ENCODE assay signal across 24 mouse cellular contexts in genomic region chr13:102674083-102674482, GRCm38 (mm10). TPM values are rescaled to one million over a fixed set of nuclear protein-coding genes. Genes with fewer than 3 reads are reported as not detected.
DNase-seq lines count a peak whose midpoint lies in the region; ATAC-seq and TF ChIP-seq lines count a peak whose summit lies in the region.
"Had no signal": no experiment of that assay in that cellular context is flagged by ENCODE, and none has a peak within 500 bp of the region (broad histone marks: within the 10 kb centered on the region; RNA-seq: fewer than 3 reads in every experiment).

No protein-coding gene starts in this region.

- no peak overlapping the region for H3K9ac ChIP-seq in heart, embryonic 11.5 days (ENCODE audit: low read depth, low read length)
- H3K9ac ChIP-seq in forebrain, embryonic 11.5 days (ENCODE audit: low read length) = no peak overlapping the region
- H3K9ac ChIP-seq: embryonic facial prominence, embryonic 13.5 days; embryonic facial prominence, embryonic 15.5 days; forebrain, embryonic 12.5 days had no signal

- H3K4me1 ChIP-seq in heart, embryonic 11.5 days (ENCODE audit: control insufficient read depth, insufficient read depth, low read length) = peaks cover 9% of the 10 kb centered on the region; the same call in 1 of the 2 replicates
- H3K4me1 ChIP-seq in embryonic fibroblast, embryonic 13.5 days (ENCODE audit: control insufficient read depth, insufficient read depth, low read length) = peaks cover 7% of the 10 kb centered on the region; the same call in 1 of the 2 replicates
- H3K4me1 ChIP-seq in forebrain, embryonic 11.5 days (replicated peaks; ENCODE audit: control insufficient read depth, insufficient read depth, low read length) = no peaks in the 10 kb centered on the region
- H3K4me1 ChIP-seq: forebrain, embryonic 12.5 days had no signal

- no peak overlapping the region for H3K4me2 ChIP-seq in heart, embryonic 11.5 days
- no peak overlapping the region for H3K4me2 ChIP-seq in forebrain, embryonic 11.5 days (ENCODE audit: low read depth, low read length, severe bottlenecking)
- H3K4me2 ChIP-seq: embryonic facial prominence, embryonic 13.5 days; embryonic facial prominence, embryonic 15.5 days; forebrain, embryonic 12.5 days had no signal

- TF ChIP-seq POLR2A in embryonic fibroblast, embryonic 13.5 days (IDR thresholded peaks at IDR 0.05; ENCODE audit: low read depth, low read length) = no peak

- no peaks in the 10 kb centered on the region for H3K27me3 ChIP-seq in heart, embryonic 11.5 days (ENCODE audit: control insufficient read depth, insufficient read depth, low read length)
- no peaks in the 10 kb centered on the region for H3K27me3 ChIP-seq in forebrain, embryonic 11.5 days (ENCODE audit: control insufficient read depth, insufficient read depth, low read length)
- H3K27me3 ChIP-seq: CH12.LX; embryonic facial prominence, embryonic 13.5 days; embryonic facial prominence, embryonic 15.5 days; forebrain, embryonic 12.5 days; Patski had no signal

- H3K9me3 ChIP-seq in heart, embryonic 11.5 days (replicated peaks; ENCODE audit: control insufficient read depth, low read length) = no peaks in the 10 kb centered on the region
- no peaks in the 10 kb centered on the region for H3K9me3 ChIP-seq in forebrain, embryonic 11.5 days (ENCODE audit: control insufficient read depth, low read length)
- H3K9me3 ChIP-seq: embryonic facial prominence, embryonic 13.5 days; embryonic facial prominence, embryonic 15.5 days; forebrain, embryonic 12.5 days; G1E had no signal

- H3K4me3 ChIP-seq in heart, embryonic 11.5 days (ENCODE audit: low read depth, low read length) = no peak overlapping the region
- H3K4me3 ChIP-seq in embryonic fibroblast, embryonic 13.5 days (ENCODE audit: insufficient read depth, low read length) = no peak overlapping the region
- H3K4me3 ChIP-seq in forebrain, embryonic 11.5 days (ENCODE audit: low read depth, low read length) = no peak overlapping the region
- H3K4me3 ChIP-seq: embryonic facial prominence, embryonic 13.5 days; embryonic facial prominence, embryonic 15.5 days; forebrain, embryonic 12.5 days had no signal

- H3K36me3 ChIP-seq in heart, embryonic 11.5 days (ENCODE audit: control insufficient read depth, insufficient read depth, low read length) = no peaks in the 10 kb centered on the region
- H3K36me3 ChIP-seq in forebrain, embryonic 11.5 days (ENCODE audit: control insufficient read depth, insufficient read depth, low read length) = no peaks in the 10 kb centered on the region
- H3K36me3 ChIP-seq: embryonic facial prominence, embryonic 13.5 days; embryonic facial prominence, embryonic 15.5 days; forebrain, embryonic 12.5 days; G1E had no signal

- no peak overlapping the region for H3K27ac ChIP-seq in heart, embryonic 11.5 days (ENCODE audit: low read depth, low read length)
- H3K27ac ChIP-seq in embryonic fibroblast, embryonic 13.5 days (ENCODE audit: insufficient read depth, low read length) = peak overlapping the region; percentile 62; the same call in 1 of the 2 replicates
- no peak overlapping the region for H3K27ac ChIP-seq in forebrain, embryonic 11.5 days (ENCODE audit: low read depth, low read length)
- H3K27ac ChIP-seq: embryonic facial prominence, embryonic 13.5 days; embryonic facial prominence, embryonic 15.5 days; forebrain, embryonic 12.5 days had no signal

- ATAC-seq in heart, embryonic 11.5 days (replicated peaks; ENCODE audit: insufficient number of reproducible peaks, low FRiP score, low TSS enrichment) = no peak
- ATAC-seq in forebrain, embryonic 11.5 days (replicated peaks; ENCODE audit: low FRiP score) = no peak
- ATAC-seq: activated CD4-positive, CD25-positive, alpha-beta regulatory T cell, adult 4 months; CD4-positive, CD25-positive, alpha-beta regulatory T cell, adult 4 months; forebrain, embryonic 14.5 days; forebrain, embryonic 16.5 days; Patski had no signal

- DNase-seq in heart, adult 11 months = peak; percentile 73
- no peak for DNase-seq in right cerebral cortex, postnatal 10 days (ENCODE audit: low spot score in 2 of 2)
- no peak for DNase-seq in forebrain, embryonic 11.5 days (ENCODE audit: low spot score)
- DNase-seq: adrenal gland, adult 8-10 months; adrenal gland, postnatal 14 days; adrenal gland, postnatal 36 days; cerebellum, adult 11-12 months; cerebellum, adult 8-10 months; cerebellum, adult 9-11 months; cerebellum, postnatal 14 days; cerebellum, postnatal 36 days; embryo, embryonic 11 days had no signal

- no peak for TF ChIP-seq CTCF in embryonic fibroblast, embryonic 13.5 days (IDR thresholded peaks at IDR 0.05; ENCODE audit: borderline replicate concordance, insufficient read depth, low read length)

- WGBS in heart, embryonic 11.5 days (ENCODE audit: insufficient replicate concordance) = 73% methylated on average over 3 of the region's 3 CpGs
- 94% methylated on average over 3 of the region's 3 CpGs for WGBS in forebrain, embryonic 11.5 days

RNA-seq across cellular contexts. Expression of gene Cd180, which starts 19.3 kb away (rescaled TPM):
- polyA plus RNA-seq in heart, embryonic 11.5 days (2014; fragmentation: Nextera tagmentation; extraction: Ambion mirVana) = 0.39 and 0.49 TPM in 2 replicates
- 0.91 TPM in 1 of 2 replicates, not detected in the other for polyA plus RNA-seq in embryonic fibroblast, embryonic 13.5 days (2011; ENCODE audit: insufficient read length, low read depth, missing spikeins)
- polyA plus RNA-seq in forebrain, embryonic 11.5 days (2014; fragmentation: Nextera tagmentation; extraction: Ambion mirVana) = 0.41 and 0.60 TPM in 2 replicates
- polyA plus RNA-seq: G1E, Patski had no signal
